Mouse (Mus musculus) liver, postnatal 0 days (tissue): ENCODE data around the gene Cd82. TPM values are rescaled to one million over a fixed set of nuclear protein-coding genes. Genes with fewer than 3 reads are reported as not detected.
A peak's percentile ranks its signal among the peaks of the same experiment; 100 is the strongest.

Experiments
- ATAC-seq: fragments of 200-750 bp; cut with Nextera tagmentation; 2 replicates; pipeline ENCODE4 v1.8.0; 2017; ENCODE audit warnings: mild to moderate bottlenecking, moderate library complexity
- DNase-seq: peaks from one replicate; pipeline ENCODE4 v3.0.0-alpha.2; 2016
- H3K27ac ChIP-seq: fragments of 300-500 bp; sonication (generic); 2 replicates; pipeline ENCODE4 v1.5.1; 2014; ENCODE audit warnings: antibody characterized with exemption, moderate library complexity, mild to moderate bottlenecking, low read depth
- H3K27me3 ChIP-seq: fragments of 300-500 bp; sonication (generic); 2 replicates; pipeline ENCODE4 v1.6.1; 2014; ENCODE audit warnings: low read length, control low read depth, mixed read lengths; ENCODE audit not compliant: insufficient read depth
- H3K36me3 ChIP-seq: fragments of 300-500 bp; sonication (generic); replicated peaks from 2 replicates; pipeline ENCODE4 v1.6.1; 2014; ENCODE audit warnings: mild to moderate bottlenecking, control low read depth, low read length, moderate library complexity, mixed read lengths; ENCODE audit not compliant: insufficient read depth
- H3K4me1 ChIP-seq: fragments of 300-500 bp; sonication (generic); 2 replicates; pipeline ENCODE4 v1.6.1; 2014; ENCODE audit warnings: antibody characterized with exemption, mild to moderate bottlenecking, control low read depth; ENCODE audit not compliant: insufficient read depth
- H3K4me2 ChIP-seq: fragments of 300-500 bp; sonication (generic); 2 replicates; pipeline ENCODE4 v1.6.1; 2014; ENCODE audit warnings: low read depth, mild to moderate bottlenecking, low read length, moderate library complexity, mixed read lengths
- H3K4me3 ChIP-seq: fragments of 300-500 bp; sonication (generic); 2 replicates; pipeline ENCODE4 v1.5.1; 2014; ENCODE audit warnings: low read depth, low read length
- H3K9ac ChIP-seq: fragments of 300-500 bp; sonication (generic); replicated peaks from 2 replicates; pipeline ENCODE4 v1.6.1; 2014; ENCODE audit warnings: mild to moderate bottlenecking, moderate library complexity
- H3K9me3 ChIP-seq: fragments of 300-500 bp; sonication (generic); 2 replicates; pipeline ENCODE4 v1.6.1; 2016; ENCODE audit warnings: mild to moderate bottlenecking, control low read depth, low read length, mixed read lengths
- CTCF ChIP-seq: sonication (generic); IDR thresholded peaks from 2 replicates; pipeline ENCODE4 v1.5.1; 2016; ENCODE audit warnings: antibody characterized with exemption, low read depth
- EP300 ChIP-seq: IDR thresholded peaks from 2 replicates; pipeline ENCODE4 v1.6.1; 2016; ENCODE audit warnings: antibody characterized with exemption, low read depth, mild to moderate bottlenecking
- WGBS: fragments of 180-500 bp; shearing (Covaris S2); extraction: QIAGEN DNeasy Blood & Tissue Kit; methylation state at CpG from one replicate; pipeline ENCODE4 v1.1.7; 2014; ENCODE audit not compliant: insufficient replicate concordance; 5-methylcytosine and 5-hydroxymethylcytosine counted together
- polyA plus RNA-seq: library from polyadenylated mRNA; unstranded; fragments of >200 nt; fragmentation: Nextera tagmentation; extraction: Ambion mirVana; gene quantifications from 2 replicates; pipeline ENCODE4 v1.2.1, GENCODE M21; 2015

Cd82 gene
- polyA plus RNA-seq, 1 experiment from 2014 or later, result 87.7 TPM

GRCm38 (mm10) chr2:93473915-93474314, 11.0 kb upstream of the Cd82 start:
- Histone ChIP-seq H3K4me1 (peaks cover 14% of the 10 kb centered on the region), H3K4me3 (no peak overlapping the region), H3K4me2 (no peak overlapping the region), H3K36me3 (no peaks in the 10 kb centered on the region), H3K27ac (no peak overlapping the region), H3K9me3 (no peaks in the 10 kb centered on the region), H3K27me3 (0 out of 2 replicates have a peak, but pooled peaks cover 4% of the 10 kb centered on the region), H3K9ac (no peak overlapping the region)
- no peak for ATAC-seq
- DNase-seq, result no peak
- TF ChIP-seq EP300 (no peak), CTCF (no peak)
- WGBS, result 76% methylated on average over 9 of the region's 9 CpGs

DNA sequence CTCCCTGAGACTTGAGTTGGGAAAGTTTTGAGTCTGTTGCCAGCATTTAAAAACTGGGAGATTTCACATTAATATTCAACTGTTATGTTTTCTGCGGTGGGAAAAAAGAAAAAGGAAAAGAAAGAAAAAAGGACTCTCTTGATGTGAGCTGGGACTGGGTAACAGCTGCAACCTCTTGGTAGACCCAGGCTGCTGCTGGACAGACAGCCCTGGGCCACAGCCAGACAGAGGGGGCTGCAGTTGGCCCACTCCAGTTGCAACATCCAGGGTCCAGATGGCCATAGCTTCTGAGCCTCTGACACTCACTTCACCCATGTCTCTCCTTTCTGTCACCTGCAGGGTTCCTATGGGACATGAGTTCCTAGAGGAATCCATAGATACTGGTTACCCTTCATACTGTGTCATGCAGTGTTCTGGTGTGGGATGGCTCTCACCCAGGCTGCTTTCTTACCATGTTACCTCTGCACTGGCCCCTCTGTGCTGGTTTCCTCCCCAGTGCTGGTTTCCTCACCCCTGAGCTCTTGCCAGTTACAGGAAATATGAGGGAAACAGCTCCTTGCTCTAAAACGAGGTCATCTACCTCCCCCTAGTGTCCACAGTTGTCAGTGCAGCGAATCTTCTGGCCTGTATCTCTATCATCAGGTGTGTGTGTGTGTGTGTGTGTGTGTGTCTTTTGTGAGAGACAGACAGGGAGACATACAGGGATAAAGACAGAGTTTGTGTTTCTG, 8.1 kb upstream of the Cd82 start:
- no peak overlapping the region for H3K27ac ChIP-seq
- TF ChIP-seq CTCF (peak; percentile 98), EP300 (no peak)
- no peaks in the 10 kb centered on the region for H3K9me3 ChIP-seq
- peak overlapping the region; percentile 56 for H3K4me3 ChIP-seq
- H3K9ac ChIP-seq, result peak overlapping the region; percentile 69; the same call in 1 of the 2 replicates
- peak overlapping the region; percentile 89 for H3K4me2 ChIP-seq
- WGBS, result 20% methylated on average over 3 of the region's 3 CpGs
- peak; percentile 87 for DNase-seq
- peaks cover 25% of the 10 kb centered on the region for H3K4me1 ChIP-seq
- H3K36me3 ChIP-seq, result no peaks in the 10 kb centered on the region
- ATAC-seq, result peak; percentile 69
- H3K27me3 ChIP-seq, result no peaks in the 10 kb centered on the region

GRCm38 (mm10) chr2:93470127-93470526, 7.2 kb upstream of the Cd82 start:
- peak; percentile 50; the same call in 1 of the 2 replicates for ATAC-seq
- peak; percentile 71 for DNase-seq
- Histone ChIP-seq H3K9ac (peak overlapping the region; percentile 69), H3K27me3 (no peaks in the 10 kb centered on the region), H3K27ac (no peak overlapping the region), H3K4me3 (peak overlapping the region; percentile 56), H3K36me3 (no peaks in the 10 kb centered on the region), H3K9me3 (no peaks in the 10 kb centered on the region), H3K4me2 (peak overlapping the region; percentile 89), H3K4me1 (peaks cover 29% of the 10 kb centered on the region)
- TF ChIP-seq EP300, result no peak
- no peak for TF ChIP-seq CTCF
- WGBS, result 4% methylated on average over 9 of the region's 9 CpGs

- Histone ChIP-seq H3K4me1 (peaks cover 29% of the 10 kb centered on the region), H3K27me3 (no peaks in the 10 kb centered on the region), H3K4me3 (no peak overlapping the region), H3K36me3 (no peaks in the 10 kb centered on the region), H3K9me3 (no peaks in the 10 kb centered on the region), H3K4me2 (no peak overlapping the region), H3K27ac (no peak overlapping the region), H3K9ac (no peak overlapping the region)
- WGBS, result 21% methylated on average over 7 of the region's 7 CpGs
- TF ChIP-seq CTCF (peak; percentile 83), EP300 (no peak)
- DNase-seq (peak; percentile 76), ATAC-seq (0 out of 2 replicates have a peak, but pooled peaks have one; percentile 27)
Measured at GRCm38 (mm10) chr2:93469118-93469517, 6.2 kb upstream of the Cd82 start.

GRCm38 (mm10) chr2:93466314-93466713, 3.4 kb upstream of the Cd82 start:
- WGBS, result 60% methylated on average over 3 of the region's 3 CpGs
- H3K4me3 ChIP-seq, result no peak overlapping the region
- peak overlapping the region; percentile 9; the same call in 1 of the 2 replicates for H3K27ac ChIP-seq
- H3K36me3 ChIP-seq, result no peaks in the 10 kb centered on the region
- peaks cover 42% of the 10 kb centered on the region for H3K4me1 ChIP-seq
- H3K9ac ChIP-seq, result no peak overlapping the region
- peak overlapping the region; percentile 16 for H3K4me2 ChIP-seq
- 0 out of 2 replicates have a peak, but pooled peaks have one; percentile 45 for TF ChIP-seq EP300
- no peak for TF ChIP-seq CTCF
- DNase-seq (no peak), ATAC-seq (no peak)
- no peaks in the 10 kb centered on the region for H3K27me3 ChIP-seq
- no peaks in the 10 kb centered on the region for H3K9me3 ChIP-seq

GRCm38 (mm10) chr2:93461869-93462714, 848 bp downstream of the Cd82 start:
- DNase-seq (peak; percentile 100), ATAC-seq (peak; percentile 96)
- peak overlapping the region; percentile 89 for H3K4me3 ChIP-seq
- peak; percentile 19; the same call in 1 of the 2 replicates for TF ChIP-seq CTCF
- no peak for TF ChIP-seq EP300
- H3K27ac ChIP-seq, result peak overlapping the region; percentile 98
- H3K4me1 ChIP-seq, result peaks cover 69% of the 10 kb centered on the region
- H3K9me3 ChIP-seq, result no peaks in the 10 kb centered on the region
- peak overlapping the region; percentile 96 for H3K9ac ChIP-seq
- H3K27me3 ChIP-seq, result no peaks in the 10 kb centered on the region
- under 1% methylated on average over 40 of the region's 41 CpGs for WGBS
- no peaks in the 10 kb centered on the region for H3K36me3 ChIP-seq
- H3K4me2 ChIP-seq, result peak overlapping the region; percentile 84
